Mouse (Mus musculus): ENCODE measurements around the gene Brk1. TPM values are rescaled to one million over a fixed set of nuclear protein-coding genes. Genes with fewer than 3 reads are reported as not detected.

The Brk1 gene
- total and polyA plus RNA-seq, 3 experiments, result 112 to 245 (median 142) TPM

GRCm38 (mm10) chr6:113609293-113609692, 4.7 kb downstream of the Brk1 start:
- Histone ChIP-seq H3K9me3 (replicated peaks; ENCODE audit: low read length) (peaks cover 2% of the 10 kb centered on the region), H3K36me3 (replicated peaks in 1 of 2; ENCODE audit: control insufficient read depth in 1 of 2, insufficient read depth in 1 of 2, low read length in 1 of 2) (peaks cover 20 to 76% of the 10 kb centered on the region in 2 experiments), H3K27me3 (replicated peaks) (no peaks in the 10 kb centered on the region), H3K4me1 (ENCODE audit: control insufficient read depth in 1 of 2, insufficient read depth in 2 of 2) (peaks cover 9 to 15% of the 10 kb centered on the region in 2 experiments; a peak in 3 of 4 replicates), H3K79me2 (replicated peaks; ENCODE audit: control insufficient read depth, extremely low read depth, insufficient read depth, poor library complexity, severe bottlenecking) (peaks cover 68% of the 10 kb centered on the region), H3K4me3 (replicated peaks in 1 of 3; ENCODE audit: low read depth in 2 of 3, low read length in 2 of 3, poor library complexity in 1 of 3) (no peak overlapping the region), H3K27ac (ENCODE audit: insufficient read depth, low read depth) (no peak overlapping the region), H3K4me2 (ENCODE audit: insufficient read depth, low read depth, poor library complexity, severe bottlenecking) (no peak overlapping the region), H3K9ac (ENCODE audit: insufficient read depth, low read depth) (no peak overlapping the region)
- in situ Hi-C loops (cut with MboI; ENCODE audit: low pct_ligation_motif_present, low pct_unique_long_range_greater_than_20kb, low sequenced_read_pairs) (no loop called here), dilution Hi-C loops (cut with MboI; ENCODE audit: extremely low pct_ligation_motif_present, extremely low pct_unique_long_range_greater_than_20kb, low sequenced_read_pairs) (no loop called here)
- TF ChIP-seq MAFK (IDR thresholded peaks at IDR 0.05; ENCODE audit: insufficient replicate concordance, low read length), result no peak
- no peak for TF ChIP-seq E2F4 (IDR thresholded peaks at IDR 0.05; ENCODE audit: insufficient replicate concordance, low read depth, low read length)
- no peak for TF ChIP-seq PAX5 (IDR thresholded peaks at IDR 0.05; ENCODE audit: low read length)
- TF ChIP-seq TBP (conservative IDR thresholded peaks at IDR 0.05; ENCODE audit: low read depth, low read length), result no peak
- no peak for TF ChIP-seq TCF12 (IDR thresholded peaks at IDR 0.05; ENCODE audit: low read depth, low read length)
- TF ChIP-seq USF2 (conservative IDR thresholded peaks at IDR 0.05; ENCODE audit: low read depth, low read length), result no peak
- TF ChIP-seq BHLHE40 (IDR thresholded peaks at IDR 0.05; ENCODE audit: low read depth, low read length), result no peak
- TF ChIP-seq MAZ (IDR thresholded peaks at IDR 0.05; ENCODE audit: low read depth, low read length), result no peak
- no peak for DNase-seq (ENCODE audit: extremely low read depth)

- in situ Hi-C loops (cut with MboI; ENCODE audit: low pct_ligation_motif_present, low pct_unique_long_range_greater_than_20kb, low sequenced_read_pairs), result no loop called here
- TF ChIP-seq CTCF (conservative IDR thresholded peaks at IDR 0.05 in 1 of 2, IDR thresholded peaks at IDR 0.05 in 1 of 2; ENCODE audit: low read depth in 2 of 2, low read length in 2 of 2) (no peak), MAZ (IDR thresholded peaks at IDR 0.05; ENCODE audit: low read depth, low read length) (no peak), USF1 (IDR thresholded peaks at IDR 0.05; ENCODE audit: low read depth, low read length) (no peak), POLR2A (IDR thresholded peaks at IDR 0.05; ENCODE audit: low read depth, low read length) (no peak), JUN (IDR thresholded peaks at IDR 0.05; ENCODE audit: insufficient read depth, low read depth, low read length) (no peak), RAD21 (IDR thresholded peaks at IDR 0.05; ENCODE audit: low read depth, low read length) (no peak), ZKSCAN1 (IDR thresholded peaks at IDR 0.05; ENCODE audit: borderline replicate concordance, low read depth, low read length) (no peak), NRF1 (IDR thresholded peaks at IDR 0.05; ENCODE audit: low read depth, low read length) (no peak)
- dilution Hi-C loops (cut with MboI; ENCODE audit: extremely low pct_ligation_motif_present, extremely low pct_unique_long_range_greater_than_20kb, low sequenced_read_pairs), result no loop called here
- DNase-seq (ENCODE audit: extremely low read depth), result no peak
- Histone ChIP-seq H3K36me3 (replicated peaks in 1 of 2; ENCODE audit: control insufficient read depth in 1 of 2, insufficient read depth in 1 of 2, low read length in 1 of 2) (peaks cover 46 to 94% of the 10 kb centered on the region in 2 experiments), H3K4me2 (ENCODE audit: insufficient read depth, low read depth, poor library complexity, severe bottlenecking) (no peak overlapping the region), H3K4me1 (ENCODE audit: control insufficient read depth in 1 of 2, insufficient read depth in 2 of 2) (peaks cover 0 to 11% of the 10 kb centered on the region in 2 experiments; a peak in 1 of 4 replicates), H3K9ac (ENCODE audit: insufficient read depth, low read depth) (no peak overlapping the region), H3K27ac (ENCODE audit: insufficient read depth, low read depth) (no peak overlapping the region), H3K27me3 (replicated peaks) (no peaks in the 10 kb centered on the region), H3K4me3 (replicated peaks in 1 of 3; ENCODE audit: low read depth in 2 of 3, low read length in 2 of 3, poor library complexity in 1 of 3) (no peak overlapping the region), H3K9me3 (replicated peaks; ENCODE audit: low read length) (peaks cover 2% of the 10 kb centered on the region), H3K79me2 (replicated peaks; ENCODE audit: control insufficient read depth, extremely low read depth, insufficient read depth, poor library complexity, severe bottlenecking) (peaks cover 41% of the 10 kb centered on the region)
Observed at GRCm38 (mm10) chr6:113612258-113612969, 7.8 kb downstream of the Brk1 start.
